Mouse (Mus musculus): ENCODE data around the gene Gmpr2. TPM values are rescaled to one million over a fixed set of nuclear protein-coding genes. Genes with fewer than 3 reads are reported as not detected.

The Gmpr2 gene
- polyA plus RNA-seq, 1 experiment, result 35.9 TPM

GRCm38 (mm10) chr14:55681160-55682117, 9.7 kb downstream of the Gmpr2 start, which contains the start of gene Tinf2:
Tinf2 (minus strand) TSS chr14:55681820.
- peak; percentile 71 for TF ChIP-seq CTCF (IDR thresholded peaks at IDR 0.05; ENCODE audit: control insufficient read depth, insufficient read depth, insufficient replicate concordance, low read depth, low read length)
- TF ChIP-seq POLR2A (IDR thresholded peaks at IDR 0.05; ENCODE audit: control insufficient read depth, low read depth, low read length), result peak; percentile 51; the same call in 1 of the 2 replicates
- peaks cover 6% of the 10 kb centered on the region for H3K36me3 ChIP-seq (ENCODE audit: control insufficient read depth, insufficient read depth, low read length)
- H3K4me3 ChIP-seq (ENCODE audit: control insufficient read depth, low read depth, low read length), result peak within 1 kb of the TSS; percentile 97
- no peaks in the 10 kb centered on the region for H3K27me3 ChIP-seq (ENCODE audit: control insufficient read depth, insufficient read depth, low read length)
- H3K4me1 ChIP-seq (ENCODE audit: control insufficient read depth, insufficient read depth, low read length), result peaks cover 4% of the 10 kb centered on the region; the same call in 1 of the 2 replicates
- H3K27ac ChIP-seq (ENCODE audit: control insufficient read depth, insufficient read depth, low read depth, low read length), result peak within 1 kb of the TSS; percentile 90

- Histone ChIP-seq H3K36me3 (ENCODE audit: control insufficient read depth, insufficient read depth, low read length) (peaks cover 1% of the 10 kb centered on the region; the same call in 1 of the 2 replicates), H3K4me3 (ENCODE audit: control insufficient read depth, low read depth, low read length) (peak overlapping the region; percentile 97), H3K4me1 (ENCODE audit: control insufficient read depth, insufficient read depth, low read length) (peaks cover 4% of the 10 kb centered on the region; the same call in 1 of the 2 replicates), H3K27me3 (ENCODE audit: control insufficient read depth, insufficient read depth, low read length) (no peaks in the 10 kb centered on the region), H3K27ac (ENCODE audit: control insufficient read depth, insufficient read depth, low read depth, low read length) (peak overlapping the region; percentile 90)
- TF ChIP-seq POLR2A (IDR thresholded peaks at IDR 0.05; ENCODE audit: control insufficient read depth, low read depth, low read length) (no peak), CTCF (IDR thresholded peaks at IDR 0.05; ENCODE audit: control insufficient read depth, insufficient read depth, insufficient replicate concordance, low read depth, low read length) (no peak)
These were observed 10.4 kb downstream of the Gmpr2 start for GRCm38 (mm10) chr14:55682118-55682493.

- H3K4me3 ChIP-seq (ENCODE audit: control insufficient read depth, low read depth, low read length), result no peak overlapping the region
- H3K36me3 ChIP-seq (ENCODE audit: control insufficient read depth, insufficient read depth, low read length), result no peaks in the 10 kb centered on the region
- TF ChIP-seq POLR2A (IDR thresholded peaks at IDR 0.05; ENCODE audit: control insufficient read depth, low read depth, low read length), result no peak
- no peak for TF ChIP-seq CTCF (IDR thresholded peaks at IDR 0.05; ENCODE audit: control insufficient read depth, insufficient read depth, insufficient replicate concordance, low read depth, low read length)
- H3K27ac ChIP-seq (ENCODE audit: control insufficient read depth, insufficient read depth, low read depth, low read length), result no peak overlapping the region
- no peaks in the 10 kb centered on the region for H3K27me3 ChIP-seq (ENCODE audit: control insufficient read depth, insufficient read depth, low read length)
- H3K4me1 ChIP-seq (ENCODE audit: control insufficient read depth, insufficient read depth, low read length), result no peaks in the 10 kb centered on the region
These were observed 17.7 kb downstream of the Gmpr2 start for GRCm38 (mm10) chr14:55689433-55689832.

- TF ChIP-seq CTCF (IDR thresholded peaks at IDR 0.05; ENCODE audit: control insufficient read depth, insufficient read depth, insufficient replicate concordance, low read depth, low read length), result no peak
- no peak for TF ChIP-seq POLR2A (IDR thresholded peaks at IDR 0.05; ENCODE audit: control insufficient read depth, low read depth, low read length)
These were observed 25.5 kb downstream of the Gmpr2 start for GRCm38 (mm10) chr14:55697226-55697625.

GRCm38 (mm10) chr14:55701131-55701530, 29.4 kb downstream of the Gmpr2 start:
- no peak overlapping the region for H3K4me3 ChIP-seq (ENCODE audit: control insufficient read depth, low read depth, low read length)
- no peaks in the 10 kb centered on the region for H3K27me3 ChIP-seq (ENCODE audit: control insufficient read depth, insufficient read depth, low read length)
- TF ChIP-seq CTCF (IDR thresholded peaks at IDR 0.05; ENCODE audit: control insufficient read depth, insufficient read depth, insufficient replicate concordance, low read depth, low read length) (no peak), POLR2A (IDR thresholded peaks at IDR 0.05; ENCODE audit: control insufficient read depth, low read depth, low read length) (no peak)
- H3K27ac ChIP-seq (ENCODE audit: control insufficient read depth, insufficient read depth, low read depth, low read length), result no peak overlapping the region
- H3K4me1 ChIP-seq (ENCODE audit: control insufficient read depth, insufficient read depth, low read length), result no peaks in the 10 kb centered on the region
- no peaks in the 10 kb centered on the region for H3K36me3 ChIP-seq (ENCODE audit: control insufficient read depth, insufficient read depth, low read length)

More at GRCm38 (mm10) chr14:55697226-55697625, 25.5 kb downstream of the Gmpr2 start:
- H3K4me3 ChIP-seq (ENCODE audit: control insufficient read depth, low read depth, low read length), result no peak overlapping the region
- H3K27me3 ChIP-seq (ENCODE audit: control insufficient read depth, insufficient read depth, low read length), result no peaks in the 10 kb centered on the region
- H3K27ac ChIP-seq (ENCODE audit: control insufficient read depth, insufficient read depth, low read depth, low read length), result no peak overlapping the region
- H3K4me1 ChIP-seq (ENCODE audit: control insufficient read depth, insufficient read depth, low read length), result no peaks in the 10 kb centered on the region
- no peaks in the 10 kb centered on the region for H3K36me3 ChIP-seq (ENCODE audit: control insufficient read depth, insufficient read depth, low read length)

GRCm38 (mm10) chr14:55702761-55703160, 31.0 kb downstream of the Gmpr2 start:
- TF ChIP-seq POLR2A (IDR thresholded peaks at IDR 0.05; ENCODE audit: control insufficient read depth, low read depth, low read length), result no peak
- no peak for TF ChIP-seq CTCF (IDR thresholded peaks at IDR 0.05; ENCODE audit: control insufficient read depth, insufficient read depth, insufficient replicate concordance, low read depth, low read length)
- Histone ChIP-seq H3K4me1 (ENCODE audit: control insufficient read depth, insufficient read depth, low read length) (no peaks in the 10 kb centered on the region), H3K4me3 (ENCODE audit: control insufficient read depth, low read depth, low read length) (no peak overlapping the region), H3K36me3 (ENCODE audit: control insufficient read depth, insufficient read depth, low read length) (no peaks in the 10 kb centered on the region), H3K27me3 (ENCODE audit: control insufficient read depth, insufficient read depth, low read length) (no peaks in the 10 kb centered on the region), H3K27ac (ENCODE audit: control insufficient read depth, insufficient read depth, low read depth, low read length) (no peak overlapping the region)

- Histone ChIP-seq H3K36me3 (ENCODE audit: control insufficient read depth, insufficient read depth, low read length) (no peaks in the 10 kb centered on the region), H3K4me1 (ENCODE audit: control insufficient read depth, insufficient read depth, low read length) (no peaks in the 10 kb centered on the region; the same call in 1 of the 2 replicates), H3K27ac (ENCODE audit: control insufficient read depth, insufficient read depth, low read depth, low read length) (no peak overlapping the region), H3K4me3 (ENCODE audit: control insufficient read depth, low read depth, low read length) (no peak overlapping the region), H3K27me3 (ENCODE audit: control insufficient read depth, insufficient read depth, low read length) (no peaks in the 10 kb centered on the region)
- TF ChIP-seq POLR2A (IDR thresholded peaks at IDR 0.05; ENCODE audit: control insufficient read depth, low read depth, low read length) (no peak), CTCF (IDR thresholded peaks at IDR 0.05; ENCODE audit: control insufficient read depth, insufficient read depth, insufficient replicate concordance, low read depth, low read length) (no peak)
These were observed 34.4 kb downstream of the Gmpr2 start for GRCm38 (mm10) chr14:55706051-55706600.

All from testis, adult 2 months (tissue).